Mouse (Mus musculus) spleen, adult 18-20 months (tissue): ENCODE measurements around the gene Gm7257.

Source experiments
- DNase-seq, 2 experiments: peaks; one replicate each; pipeline ENCODE4 v3.0.0; 2022; ENCODE audit warnings: mixed read lengths in 2 of 2

The Gm7257 gene

DNA sequence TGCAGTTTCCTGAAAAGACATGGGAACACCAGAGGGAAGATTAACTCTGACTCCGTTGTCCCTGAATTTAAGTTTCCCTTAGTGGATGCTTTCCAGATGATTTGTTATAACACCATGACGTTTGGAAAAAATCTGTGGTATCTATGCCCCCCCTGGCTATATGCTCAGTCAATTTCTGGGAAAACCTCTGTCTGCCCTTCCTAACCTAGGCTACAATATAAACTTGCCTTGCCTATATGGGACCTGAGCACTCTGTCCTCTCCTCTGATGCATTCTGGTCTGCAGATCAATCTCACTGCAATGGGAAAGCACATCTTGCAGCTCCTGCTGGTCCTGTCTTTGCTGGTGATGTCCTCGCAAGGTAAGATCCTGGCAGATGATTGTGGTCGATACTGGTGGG, at the start of gene Gm7257:
Gene Gm7257 (plus strand): TSS at position 301 of the 400 bp plus-strand sequence.
- no peak for DNase-seq

- no peak for DNase-seq
These were observed 28.7 kb upstream of the Gm7257 start for GRCm38 (mm10) chr9:36402991-36403390.

- DNase-seq: no peak
These were observed 3.5 kb downstream of the Gm7257 start for GRCm38 (mm10) chr9:36435051-36435764.

GRCm38 (mm10) chr9:36475338-36475737, 43.7 kb downstream of the Gm7257 start, which contains the start of gene Gm9513:
Gm9513 (plus strand) TSS chr9:36475638.
- DNase-seq: no peak
